Mouse (Mus musculus) hindbrain, embryonic 12.5 days (tissue): ENCODE results near the gene Lsm10. TPM values are rescaled to one million over a fixed set of nuclear protein-coding genes. Genes with fewer than 3 reads are reported as not detected.
"Not testable (repeated sequence)": the region's sequence is repeated elsewhere in the genome, so short reads cannot be mapped to it uniquely, and the experiment has no call there.

Source experiments
- ATAC-seq: fragments of 200-750 bp; cut with Nextera tagmentation; 2 replicates; pipeline ENCODE4 v1.8.0; 2017; ENCODE audit warnings: moderate TSS enrichment; ENCODE audit not compliant: low FRiP score
- H3K27ac ChIP-seq: fragments of 300-500 bp; sonication (generic); 2 replicates; pipeline ENCODE4 v1.5.1; 2016; ENCODE audit warnings: mild to moderate bottlenecking
- H3K27me3 ChIP-seq: fragments of 300-500 bp; sonication (generic); 2 replicates; pipeline ENCODE4 v1.6.1; 2016; ENCODE audit warnings: mild to moderate bottlenecking
- H3K36me3 ChIP-seq: fragments of 300-500 bp; sonication (generic); 2 replicates; pipeline ENCODE4 v1.6.1; 2016; ENCODE audit warnings: mild to moderate bottlenecking
- H3K4me1 ChIP-seq: fragments of 300-500 bp; sonication (generic); 2 replicates; pipeline ENCODE4 v1.6.1; 2016
- H3K4me2 ChIP-seq: fragments of 300-500 bp; sonication (generic); replicated peaks from 2 replicates; pipeline ENCODE4 v1.6.1; 2016; ENCODE audit warnings: mild to moderate bottlenecking
- H3K4me3 ChIP-seq: fragments of 300-500 bp; sonication (generic); 2 replicates; pipeline ENCODE4 v1.5.1; 2016; ENCODE audit warnings: mild to moderate bottlenecking
- H3K9ac ChIP-seq: fragments of 300-500 bp; sonication (generic); 2 replicates; pipeline ENCODE4 v1.6.1; 2016; ENCODE audit warnings: mild to moderate bottlenecking, moderate library complexity
- H3K9me3 ChIP-seq: fragments of 300-500 bp; sonication (generic); replicated peaks from 2 replicates; pipeline ENCODE4 v1.6.1; 2016; ENCODE audit warnings: mild to moderate bottlenecking
- WGBS: fragments of 180-500 bp; shearing (Covaris S2); methylation state at CpG from one replicate; pipeline ENCODE4 v1.1.7; 2016; 5-methylcytosine and 5-hydroxymethylcytosine counted together
- polyA plus RNA-seq: library from polyadenylated mRNA; unstranded; fragments of >200 nt; fragmentation: Nextera tagmentation; extraction: Ambion mirVana; gene quantifications from 2 replicates; pipeline ENCODE4 v1.2.1, GENCODE M21; 2016

Gene Lsm10
- polyA plus RNA-seq, 1 experiment from 2014 or later = 39.6 TPM

DNA sequence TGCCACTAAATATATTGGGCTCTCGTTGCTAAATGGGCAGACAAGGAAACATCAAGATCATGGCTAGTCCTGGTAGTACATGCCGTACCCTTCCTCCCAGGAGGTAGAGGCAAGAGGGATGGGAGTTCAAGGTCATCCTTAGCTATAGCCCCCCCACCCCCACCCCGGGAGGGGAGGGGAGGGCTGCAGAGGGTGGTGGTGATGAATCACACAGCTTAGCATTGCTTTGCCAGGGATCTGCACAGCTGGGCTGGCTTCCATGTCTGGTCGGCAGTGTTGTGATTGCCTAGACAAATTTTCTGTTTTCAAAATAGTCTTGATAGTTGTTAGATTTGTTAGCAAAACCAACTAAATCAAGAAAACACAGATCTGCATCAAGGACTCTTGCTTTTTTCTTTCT lies 17.2 kb upstream of the Lsm10 start:
- no peaks in the 10 kb centered on the region for H3K9me3 ChIP-seq
- no peak overlapping the region for H3K9ac ChIP-seq
- ATAC-seq = no peak
- no peaks in the 10 kb centered on the region for H3K4me1 ChIP-seq
- H3K36me3 ChIP-seq = peaks cover 37% of the 10 kb centered on the region
- no peak overlapping the region for H3K4me2 ChIP-seq
- H3K27me3 ChIP-seq = no peaks in the 10 kb centered on the region
- no peak overlapping the region for H3K4me3 ChIP-seq
- no peak overlapping the region for H3K27ac ChIP-seq
- WGBS = 86% methylated on average over 4 of the region's 4 CpGs

DNA sequence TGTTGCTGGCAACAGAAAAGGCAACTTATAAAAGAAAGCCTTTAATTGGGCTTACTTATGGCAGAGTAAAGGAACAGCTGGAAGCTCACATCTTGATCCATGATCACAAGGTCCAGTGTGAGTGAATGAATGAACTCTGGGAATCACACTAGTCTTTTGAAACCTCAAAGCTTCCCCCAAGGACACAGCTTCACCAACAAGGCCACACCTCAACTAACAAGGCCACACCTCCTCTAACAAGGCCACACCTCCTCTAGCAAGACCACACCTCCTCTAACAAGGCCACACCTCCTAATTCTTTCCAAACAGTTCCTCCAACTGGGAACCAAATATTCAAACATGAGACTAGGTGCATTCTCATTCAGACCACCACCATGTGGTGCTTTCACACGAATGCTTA lies 14.8 kb upstream of the Lsm10 start:
- 89% methylated on average over 1 of the region's 1 CpGs for WGBS
- Histone ChIP-seq H3K36me3 (peaks cover 31% of the 10 kb centered on the region), H3K27ac (no peak overlapping the region), H3K4me2 (no peak overlapping the region), H3K27me3 (no peaks in the 10 kb centered on the region), H3K4me3 (no peak overlapping the region), H3K9me3 (no peaks in the 10 kb centered on the region), H3K9ac (no peak overlapping the region), H3K4me1 (no peaks in the 10 kb centered on the region)
- no peak for ATAC-seq

DNA sequence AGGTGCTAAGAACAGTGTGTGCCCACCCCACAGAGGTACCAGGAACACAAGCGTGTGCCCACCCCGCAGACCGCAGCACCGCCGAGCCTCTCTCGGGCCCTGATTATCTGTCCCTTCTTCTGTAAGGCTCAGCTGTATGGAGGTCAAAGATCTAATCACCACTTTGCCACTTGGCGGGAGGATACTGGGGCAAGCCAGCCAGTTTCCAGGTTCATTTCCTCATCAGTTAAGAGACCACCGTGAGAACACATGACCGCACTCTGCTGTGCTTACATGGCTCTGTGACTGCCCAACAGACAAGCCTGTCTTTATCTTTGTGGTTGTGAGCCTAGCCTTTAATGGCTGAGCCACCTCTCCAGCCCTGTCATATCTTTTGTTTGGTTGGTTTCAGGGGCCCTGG lies 13.4 kb upstream of the Lsm10 start:
- Histone ChIP-seq H3K4me1 (no peaks in the 10 kb centered on the region), H3K9ac (no peak overlapping the region), H3K36me3 (peaks cover 23% of the 10 kb centered on the region), H3K27me3 (no peaks in the 10 kb centered on the region), H3K9me3 (no peaks in the 10 kb centered on the region), H3K27ac (no peak overlapping the region), H3K4me2 (no peak overlapping the region), H3K4me3 (no peak overlapping the region)
- 91% methylated on average over 9 of the region's 9 CpGs for WGBS
- no peak for ATAC-seq

DNA sequence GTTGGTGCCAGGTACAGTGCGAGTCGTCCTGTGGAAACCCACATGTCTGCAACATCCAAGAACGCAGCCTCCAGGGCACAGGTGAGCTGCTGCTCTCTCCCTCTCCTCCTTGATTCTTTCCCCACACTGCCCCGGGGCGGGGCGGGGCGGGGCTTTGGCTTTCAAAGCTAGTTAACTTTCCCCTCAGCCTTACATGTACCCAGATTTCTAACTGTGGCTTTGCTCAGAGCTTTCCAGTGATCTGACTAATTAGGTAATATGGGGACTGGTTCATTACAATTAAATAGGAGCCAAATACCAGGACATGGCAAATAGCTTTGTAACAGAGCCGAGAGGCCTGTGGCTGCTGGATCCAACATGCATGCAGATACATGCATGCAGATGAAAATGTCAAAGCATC lies 12.0 kb upstream of the Lsm10 start:
- Histone ChIP-seq H3K9me3 (no peaks in the 10 kb centered on the region), H3K4me1 (no peaks in the 10 kb centered on the region), H3K27me3 (no peaks in the 10 kb centered on the region), H3K36me3 (peaks cover 32% of the 10 kb centered on the region), H3K4me3 (no peak overlapping the region), H3K27ac (no peak overlapping the region), H3K9ac (no peak overlapping the region; the same call in 1 of the 2 replicates), H3K4me2 (no peak overlapping the region)
- ATAC-seq = no peak
- WGBS = 79% methylated on average over 8 of the region's 8 CpGs

DNA sequence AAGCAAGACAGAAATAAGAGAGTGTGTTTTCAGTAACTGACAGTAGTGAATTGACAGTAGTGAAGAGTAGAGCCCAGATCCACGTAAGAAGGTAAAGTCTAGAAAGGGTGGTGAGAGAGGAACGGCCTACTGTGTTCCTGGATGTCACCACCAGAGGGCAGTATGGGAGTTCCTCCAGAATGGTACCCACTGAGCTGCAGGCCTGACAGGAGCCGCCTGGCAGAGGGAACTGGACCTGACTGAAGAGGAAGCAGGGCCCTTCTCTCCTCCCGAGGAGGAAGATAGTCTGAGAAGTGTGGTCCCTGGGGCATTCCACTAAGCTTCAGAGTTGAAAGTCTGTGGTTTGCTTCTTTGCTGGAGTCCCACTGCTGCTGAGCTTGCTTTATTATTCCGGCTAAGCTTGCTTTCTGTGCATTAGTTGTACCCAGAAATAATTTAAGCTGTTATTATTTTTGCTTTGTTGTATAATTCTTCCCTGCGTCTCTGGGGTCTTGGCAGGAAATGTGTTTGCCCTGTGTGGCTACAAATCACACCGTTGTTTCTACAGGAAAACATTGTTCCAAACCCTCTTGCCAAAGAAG lies 10.3 kb upstream of the Lsm10 start:
- H3K9ac ChIP-seq = no peak overlapping the region
- H3K27ac ChIP-seq = no peak overlapping the region
- peak; percentile 68 for ATAC-seq
- WGBS = 31% methylated on average over 7 of the region's 7 CpGs
- no peak overlapping the region for H3K4me3 ChIP-seq
- peaks cover 32% of the 10 kb centered on the region for H3K36me3 ChIP-seq
- H3K27me3 ChIP-seq = no peaks in the 10 kb centered on the region
- H3K9me3 ChIP-seq = no peaks in the 10 kb centered on the region
- no peak overlapping the region for H3K4me2 ChIP-seq
- H3K4me1 ChIP-seq = no peaks in the 10 kb centered on the region

DNA sequence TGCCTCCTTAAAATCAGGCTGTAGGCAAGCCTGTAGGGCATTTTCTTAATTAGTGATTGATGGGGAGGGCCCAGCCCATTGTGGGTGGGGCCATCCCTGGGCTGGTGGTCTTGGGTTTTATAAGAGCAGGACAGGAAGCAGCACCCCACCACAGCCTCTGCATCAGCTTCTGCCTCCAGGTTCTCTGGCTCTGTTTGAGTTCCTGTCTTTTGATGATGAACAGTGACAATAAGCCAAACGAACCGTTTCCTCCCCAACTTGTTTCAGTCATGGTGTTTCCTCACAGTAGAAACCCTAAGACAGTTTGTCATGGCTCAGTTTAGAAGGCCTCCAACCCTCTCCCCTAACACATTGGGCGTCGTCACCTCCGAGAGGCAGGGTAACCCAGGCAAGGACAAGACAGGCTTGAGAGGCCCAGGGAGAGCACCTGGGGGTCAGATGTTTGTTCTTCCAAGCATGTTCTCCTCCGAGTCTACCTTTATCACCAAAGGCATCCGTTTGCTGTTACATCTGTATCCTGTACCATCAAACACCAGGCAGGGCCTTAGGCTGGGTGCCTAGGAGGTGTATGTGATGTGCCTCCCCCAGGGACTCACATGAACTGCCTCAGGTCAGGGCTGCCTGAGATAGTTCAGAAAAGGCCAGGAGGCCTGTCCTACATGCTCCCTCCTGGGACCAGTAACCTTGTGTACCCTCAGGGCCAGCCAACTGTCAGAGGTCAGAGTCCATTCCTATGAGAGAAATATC lies 6.1 kb upstream of the Lsm10 start:
- 0 out of 2 replicates have a peak, but pooled peaks cover 9% of the 10 kb centered on the region for H3K36me3 ChIP-seq
- no peak overlapping the region for H3K27ac ChIP-seq
- no peaks in the 10 kb centered on the region for H3K4me1 ChIP-seq
- H3K4me3 ChIP-seq = no peak overlapping the region
- H3K9ac ChIP-seq = no peak overlapping the region
- H3K27me3 ChIP-seq = no peaks in the 10 kb centered on the region
- no peak overlapping the region for H3K4me2 ChIP-seq
- H3K9me3 ChIP-seq = no peaks in the 10 kb centered on the region
- ATAC-seq = no peak
- 85% methylated on average over 7 of the region's 7 CpGs for WGBS

DNA sequence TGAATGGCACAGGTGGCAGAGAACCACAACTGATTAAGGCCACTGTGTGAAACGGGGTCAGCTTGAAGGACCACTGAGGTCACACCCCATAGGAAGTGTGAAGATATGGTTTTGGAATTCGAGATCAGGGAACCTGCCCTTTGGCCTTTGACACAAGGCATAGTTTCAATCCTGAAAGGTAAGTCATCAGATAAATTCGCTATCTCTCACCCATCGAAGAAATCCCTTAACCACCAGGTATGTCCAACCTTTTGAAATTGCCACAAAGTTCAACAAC lies 5.6 kb upstream of the Lsm10 start:
- no peak overlapping the region for H3K4me2 ChIP-seq
- H3K9me3 ChIP-seq = no peaks in the 10 kb centered on the region
- 81% methylated on average over 4 of the region's 4 CpGs for WGBS
- H3K27me3 ChIP-seq = no peaks in the 10 kb centered on the region
- 0 out of 2 replicates have a peak, but pooled peaks cover 9% of the 10 kb centered on the region for H3K36me3 ChIP-seq
- no peak overlapping the region for H3K27ac ChIP-seq
- no peak for ATAC-seq
- no peak overlapping the region for H3K4me3 ChIP-seq
- no peak overlapping the region for H3K9ac ChIP-seq
- no peaks in the 10 kb centered on the region for H3K4me1 ChIP-seq

DNA sequence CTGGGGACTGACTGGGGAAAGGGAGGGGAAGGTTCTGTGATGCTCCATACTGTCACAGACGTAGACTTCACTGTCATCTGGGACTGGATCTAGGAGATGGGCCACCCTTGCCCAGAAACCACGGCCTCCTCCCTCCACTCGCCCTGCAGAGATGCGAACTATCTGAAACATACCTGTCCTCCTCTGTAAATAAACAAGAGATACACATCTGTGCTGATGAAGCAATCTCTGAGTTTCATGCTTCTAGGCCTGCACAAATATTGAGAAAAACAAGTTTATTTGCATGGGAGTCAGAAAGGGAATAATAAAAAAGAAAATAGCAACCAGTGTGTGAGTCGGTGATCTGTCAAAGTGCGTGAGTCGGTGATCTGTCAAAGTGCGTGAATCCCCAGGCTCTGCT lies 4.5 kb upstream of the Lsm10 start:
- H3K4me2 ChIP-seq = no peak overlapping the region
- no peak for ATAC-seq
- H3K4me3 ChIP-seq = no peak overlapping the region
- no peaks in the 10 kb centered on the region for H3K4me1 ChIP-seq
- 81% methylated on average over 8 of the region's 8 CpGs for WGBS
- no peaks in the 10 kb centered on the region for H3K27me3 ChIP-seq
- no peaks in the 10 kb centered on the region for H3K9me3 ChIP-seq
- H3K27ac ChIP-seq = no peak overlapping the region
- no peak overlapping the region for H3K9ac ChIP-seq
- 0 out of 2 replicates have a peak, but pooled peaks cover 9% of the 10 kb centered on the region for H3K36me3 ChIP-seq

DNA sequence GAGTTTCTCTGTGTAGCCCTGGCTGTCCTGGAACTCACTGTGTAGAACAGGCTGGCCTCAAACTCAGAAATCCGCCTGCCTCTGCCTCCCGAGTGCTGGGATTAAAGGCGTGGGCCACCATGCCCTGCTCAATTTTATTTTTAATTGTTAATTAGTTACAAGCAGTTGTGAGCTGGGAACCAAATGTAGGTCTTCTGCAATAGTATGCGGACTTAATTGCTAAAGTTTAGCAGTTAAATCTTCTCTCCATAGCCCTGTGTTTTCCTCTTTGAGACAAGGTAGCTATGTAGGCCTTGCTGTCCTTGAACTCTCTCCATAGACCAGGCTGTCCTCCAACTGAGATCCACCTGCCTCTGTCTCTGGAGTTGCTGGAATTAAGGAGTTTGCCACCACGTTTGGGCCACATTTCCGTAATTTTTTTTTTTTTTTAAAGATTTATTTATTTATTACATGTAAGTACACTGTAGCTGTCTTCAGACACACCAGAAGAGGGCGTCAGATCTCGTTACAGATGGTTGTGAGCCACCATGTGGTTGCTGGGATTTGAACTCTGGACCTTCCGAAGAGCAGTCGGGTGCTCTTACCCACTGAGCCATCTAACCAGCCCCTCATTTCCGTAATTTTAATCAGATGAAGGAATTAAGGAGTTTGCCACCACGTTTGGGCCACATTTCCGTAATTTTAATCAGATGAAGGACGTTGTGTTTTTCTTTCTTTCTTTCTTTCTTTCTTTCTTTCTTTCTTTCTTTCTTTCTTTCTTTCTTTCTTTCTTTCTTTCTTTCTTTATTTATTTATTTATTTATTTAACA lies 597 bp upstream of the Lsm10 start:
- H3K4me1 ChIP-seq, ATAC-seq, H3K27me3 ChIP-seq, H3K27ac ChIP-seq, H3K9ac ChIP-seq, H3K4me3 ChIP-seq, H3K9me3 ChIP-seq: not testable (repeated sequence)
- Histone ChIP-seq H3K36me3 (peaks cover 14% of the 10 kb centered on the region), H3K4me2 (peak overlapping the region; percentile 65; the same call in 1 of the 2 replicates)
- 57% methylated on average over 14 of the region's 14 CpGs for WGBS

DNA sequence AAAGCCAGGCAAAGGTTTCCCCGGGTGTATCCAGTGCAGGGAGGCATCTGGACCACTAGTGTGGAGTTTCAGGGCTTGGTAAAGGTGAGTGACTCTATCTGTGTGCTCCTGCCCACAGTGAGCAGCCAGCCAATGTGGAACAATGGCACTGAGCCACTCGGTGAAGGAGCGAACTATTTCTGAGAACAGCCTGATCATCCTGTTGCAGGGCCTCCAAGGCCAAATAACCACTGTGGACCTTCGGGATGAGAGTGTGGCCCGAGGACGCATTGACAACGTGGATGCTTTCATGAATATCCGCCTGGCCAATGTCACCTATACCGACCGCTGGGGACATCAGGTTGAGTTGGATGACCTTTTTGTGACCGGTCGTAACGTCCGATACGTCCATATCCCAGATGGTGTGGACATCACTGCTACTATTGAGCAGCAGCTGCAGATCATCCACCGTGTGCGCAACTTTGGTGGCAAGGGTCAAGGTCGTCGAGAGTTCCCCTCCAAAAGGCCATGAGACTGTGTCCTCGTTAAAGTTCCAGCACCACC lies 1.4 kb downstream of the Lsm10 start:
- Histone ChIP-seq H3K9me3 (no peaks in the 10 kb centered on the region), H3K27ac (no peak overlapping the region), H3K4me3 (no peak overlapping the region), H3K27me3 (no peaks in the 10 kb centered on the region), H3K9ac (no peak overlapping the region), H3K4me2 (no peak overlapping the region), H3K36me3 (peaks cover 14% of the 10 kb centered on the region), H3K4me1 (peaks cover 6% of the 10 kb centered on the region)
- 96% methylated on average over 20 of the region's 20 CpGs for WGBS
- no peak for ATAC-seq

DNA sequence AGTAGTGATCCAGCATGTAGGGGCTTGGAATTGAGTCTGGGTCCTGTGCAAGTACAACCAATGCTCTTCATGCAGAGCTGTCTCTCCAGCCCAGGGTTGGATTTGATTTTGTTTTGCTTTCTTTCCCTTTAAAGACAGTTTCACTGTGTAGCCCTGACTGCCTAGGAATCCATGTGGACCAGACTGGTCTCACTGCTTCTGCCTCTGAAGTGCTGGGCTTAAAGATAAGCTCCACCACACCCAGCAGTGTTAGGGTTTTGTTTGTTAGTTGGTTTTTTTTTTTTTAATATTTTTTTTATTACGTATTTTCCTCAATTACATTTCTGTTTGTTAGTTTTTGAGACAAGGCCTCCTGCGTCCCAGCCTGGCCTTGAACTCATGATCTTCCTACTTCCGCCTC lies 2.9 kb downstream of the Lsm10 start:
- Histone ChIP-seq H3K9me3 (no peaks in the 10 kb centered on the region), H3K27ac (no peak overlapping the region), H3K4me1 (peaks cover 12% of the 10 kb centered on the region), H3K36me3 (peaks cover 14% of the 10 kb centered on the region), H3K27me3 (no peaks in the 10 kb centered on the region), H3K9ac (no peak overlapping the region), H3K4me3 (no peak overlapping the region), H3K4me2 (no peak overlapping the region)
- 93% methylated on average over 3 of the region's 3 CpGs for WGBS
- no peak for ATAC-seq

DNA sequence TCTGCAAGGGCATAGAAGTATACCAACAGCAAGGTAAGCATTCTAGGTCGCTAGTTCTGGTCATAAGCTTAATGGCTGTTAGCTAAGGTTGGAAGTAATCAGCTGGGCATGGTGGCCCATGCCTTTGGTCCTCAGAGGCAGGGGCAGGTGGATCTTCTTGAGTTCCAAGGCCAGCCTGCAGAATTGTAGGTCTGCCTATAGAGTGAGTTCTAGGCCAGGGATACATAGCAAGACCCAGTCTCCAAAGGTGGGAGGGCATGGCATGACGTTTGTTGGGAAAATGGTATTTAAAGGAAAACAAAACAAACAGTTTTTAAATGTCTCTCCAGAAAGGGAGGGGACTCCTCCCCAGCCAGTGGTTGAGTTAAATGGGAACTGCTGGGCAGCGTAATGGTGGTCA lies 4.3 kb downstream of the Lsm10 start:
- Histone ChIP-seq H3K9me3 (no peaks in the 10 kb centered on the region), H3K27ac (no peak overlapping the region), H3K27me3 (no peaks in the 10 kb centered on the region), H3K9ac (no peak overlapping the region), H3K4me3 (no peak overlapping the region), H3K36me3 (peaks cover 14% of the 10 kb centered on the region), H3K4me2 (no peak overlapping the region), H3K4me1 (peaks cover 24% of the 10 kb centered on the region)
- ATAC-seq = no peak
- 93% methylated on average over 3 of the region's 3 CpGs for WGBS
